Mouse (Mus musculus): ENCODE results near the gene Selenbp2. TPM values are rescaled to one million over a fixed set of nuclear protein-coding genes. Genes with fewer than 3 reads are reported as not detected.

Gene Selenbp2
- not detected for total RNA-seq (2023)

GRCm38 (mm10) chr3:94693329-94693825, at the start of gene Selenbp2:
Selenbp2 (plus strand) TSS chr3:94693556.

DNA sequence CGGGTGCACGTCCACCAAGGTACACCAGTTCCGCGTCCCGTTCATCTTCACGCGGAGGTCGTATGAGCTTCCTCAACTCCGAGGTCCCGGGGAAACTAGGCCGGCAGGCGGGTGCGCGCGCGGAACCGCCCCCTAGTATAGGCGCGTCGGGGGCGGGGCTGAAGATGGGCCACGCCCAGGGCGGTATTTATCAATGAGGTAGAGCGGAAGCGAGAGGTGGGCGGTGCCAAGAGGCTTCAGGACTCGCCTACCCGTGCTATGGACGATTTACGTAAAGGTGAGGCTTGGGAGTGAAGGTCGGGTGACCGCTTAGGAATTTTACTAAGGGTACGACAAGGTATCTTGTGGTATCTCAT, 34.6 kb upstream of the Selenbp2 start, which contains the start of gene Tuft1:
Tuft1 (minus strand) TSS at position 133 of the 356 bp plus-strand sequence.

Other genes with a start within 250 kb of the Selenbp2 start
- gene Oaz3, start 249.6 kb upstream of the Selenbp2 start, total RNA-seq (2023) = not detected
- gene Celf3, start 215.3 kb upstream of the Selenbp2 start, total RNA-seq (2023) = not detected
- gene Riiad1, start 213.2 kb upstream of the Selenbp2 start, total RNA-seq (2023) = 1 to 10 TPM in 1 of 2 experiments, not detected in 1; 1.7 TPM
- 10 to 100 TPM; 36.7 to 37.5 TPM for gene Snx27, start 110.8 kb upstream of the Selenbp2 start, total RNA-seq (2023)
- gene Gm10972, start 50.4 kb upstream of the Selenbp2 start, total RNA-seq (2023) = not detected
- 1 to 10 TPM; 2.9 to 3.4 TPM for gene Tuft1, start 34.7 kb upstream of the Selenbp2 start, total RNA-seq (2023)
- 1 to 10 TPM; 6.6 to 7.3 TPM for gene Cgn, start 92.9 kb downstream of the Selenbp2 start, total RNA-seq (2023)
- gene Pogz, start 144.0 kb downstream of the Selenbp2 start, total RNA-seq (2023) = 100 to 1,000 TPM in 1 of 2 experiments, 10 to 100 TPM in 1; 90.8 to 103 TPM
- gene Psmb4, start 193.4 kb downstream of the Selenbp2 start, total RNA-seq (2023) = 100 to 1,000 TPM; 197 to 231 TPM
- gene Selenbp1, start 239.5 kb downstream of the Selenbp2 start, total RNA-seq (2023) = 1 to 10 TPM; 2.8 to 3.1 TPM

All from B cell, adult 67 days (primary cell).